Mouse (Mus musculus) monocyte, adult 2 months (primary cell): Measurements from ENCODE around the gene Hinfp.
"Not testable (repeated sequence)": the region's sequence is repeated elsewhere in the genome, so short reads cannot be mapped to it uniquely, and the experiment has no call there.

ENCODE experiments used
- DNase-seq, 2 experiments: peaks; one replicate each; pipeline ENCODE4 v3.0.0; 2022; ENCODE audit warnings: low spot score in 2 of 2, low read depth in 1 of 2

Gene Hinfp

DNA sequence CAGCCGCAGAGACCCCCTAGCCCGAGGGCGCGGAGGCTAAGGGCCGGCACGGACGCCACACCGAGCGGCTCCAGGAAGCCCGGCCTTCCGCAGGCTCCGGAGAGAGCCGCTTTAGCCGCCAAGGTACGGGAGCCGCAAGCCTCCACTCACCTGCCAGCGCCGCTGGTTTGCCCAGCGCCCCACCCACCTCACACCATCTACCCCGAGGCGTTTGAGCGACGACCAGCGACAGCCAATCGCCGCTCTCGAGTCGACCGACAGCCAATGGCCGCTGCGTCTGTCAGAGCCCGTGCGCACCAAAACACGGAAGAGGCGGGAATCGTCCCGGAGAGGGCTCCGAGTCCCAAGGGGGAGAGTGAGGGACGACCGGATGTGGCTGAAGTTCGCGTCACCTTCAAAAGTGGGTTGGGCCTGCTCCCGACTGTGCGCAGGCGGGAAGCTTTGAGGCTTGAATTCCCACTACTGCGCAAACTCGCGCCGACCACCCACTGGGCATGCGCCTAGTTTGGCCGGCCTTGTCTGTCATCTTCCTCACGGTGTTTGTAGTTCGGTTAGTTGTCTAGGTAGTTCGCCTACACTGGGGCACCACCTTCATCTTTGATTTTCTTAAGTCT lies at the start of gene Hinfp:
TSS of gene Hinfp (minus strand) at position 206 of the 614 bp plus-strand sequence.
- DNase-seq = peak; percentile 96

DNA sequence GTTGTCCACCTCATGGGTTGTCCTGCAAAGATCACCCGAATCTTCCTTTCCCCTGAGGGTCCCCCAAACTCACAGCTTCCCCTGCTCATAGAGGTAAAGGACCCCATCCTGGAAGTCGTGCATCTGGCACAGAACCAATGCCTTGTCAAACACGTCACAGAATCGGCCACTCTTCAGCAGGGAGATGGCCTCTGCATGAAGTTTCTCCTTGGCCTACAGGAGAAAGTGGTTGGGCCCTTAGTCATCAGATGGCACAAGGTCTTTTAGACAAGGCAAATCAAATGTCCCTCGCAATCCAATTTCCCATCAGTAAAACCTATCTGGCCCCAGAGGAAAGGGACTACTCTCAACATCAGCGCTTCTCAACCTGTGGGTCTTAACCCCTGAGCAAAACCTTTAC lies 47.7 kb upstream of the Hinfp start:
- DNase-seq = no peak

- no peak for DNase-seq
Observed at GRCm38 (mm10) chr9:44352337-44352736, 46.9 kb upstream of the Hinfp start.

- no peak for DNase-seq
Observed at GRCm38 (mm10) chr9:44351396-44351795, 45.9 kb upstream of the Hinfp start.

DNA sequence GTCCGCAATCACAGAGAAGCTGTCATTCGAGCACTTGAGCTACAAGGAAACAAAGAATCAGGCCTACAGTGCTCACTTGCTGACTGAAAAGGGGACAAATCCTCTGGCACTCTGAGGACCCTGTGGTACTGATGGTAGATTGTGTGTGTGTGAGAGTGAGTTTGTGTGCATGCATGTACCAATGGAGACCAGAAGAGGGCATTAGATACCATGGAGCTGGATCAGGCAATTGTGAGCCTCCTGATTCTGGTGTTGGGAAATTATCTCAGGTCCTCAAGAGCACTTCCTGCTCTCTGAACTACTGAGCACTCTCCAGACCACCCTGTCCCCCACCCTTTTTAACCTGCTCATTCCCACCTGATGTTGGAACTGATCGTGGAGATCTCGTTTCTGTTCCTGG lies 43.1 kb upstream of the Hinfp start:
- no peak for DNase-seq

DNA sequence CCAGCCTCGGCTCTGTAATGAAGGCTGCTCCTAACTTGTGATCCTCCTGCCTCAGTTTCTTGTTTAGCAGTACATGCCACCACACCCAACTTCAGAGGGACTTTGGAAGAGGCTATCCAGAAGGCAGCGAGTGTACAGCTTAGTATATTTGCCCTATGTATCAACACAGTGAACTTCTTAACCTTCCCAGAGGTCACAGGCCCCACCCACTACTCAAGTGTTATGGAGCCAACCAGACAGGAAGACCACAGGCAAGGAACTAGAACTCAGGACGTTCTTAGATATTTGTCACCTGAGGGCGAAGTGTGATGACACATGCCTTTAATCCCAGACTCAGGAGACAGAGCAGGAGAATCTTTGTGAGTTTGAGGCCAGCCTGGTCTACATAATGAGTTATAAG lies 42.1 kb upstream of the Hinfp start:
- DNase-seq = no peak

GRCm38 (mm10) chr9:44347166-44347565 lies 41.7 kb upstream of the Hinfp start:
- DNase-seq = no peak

DNA sequence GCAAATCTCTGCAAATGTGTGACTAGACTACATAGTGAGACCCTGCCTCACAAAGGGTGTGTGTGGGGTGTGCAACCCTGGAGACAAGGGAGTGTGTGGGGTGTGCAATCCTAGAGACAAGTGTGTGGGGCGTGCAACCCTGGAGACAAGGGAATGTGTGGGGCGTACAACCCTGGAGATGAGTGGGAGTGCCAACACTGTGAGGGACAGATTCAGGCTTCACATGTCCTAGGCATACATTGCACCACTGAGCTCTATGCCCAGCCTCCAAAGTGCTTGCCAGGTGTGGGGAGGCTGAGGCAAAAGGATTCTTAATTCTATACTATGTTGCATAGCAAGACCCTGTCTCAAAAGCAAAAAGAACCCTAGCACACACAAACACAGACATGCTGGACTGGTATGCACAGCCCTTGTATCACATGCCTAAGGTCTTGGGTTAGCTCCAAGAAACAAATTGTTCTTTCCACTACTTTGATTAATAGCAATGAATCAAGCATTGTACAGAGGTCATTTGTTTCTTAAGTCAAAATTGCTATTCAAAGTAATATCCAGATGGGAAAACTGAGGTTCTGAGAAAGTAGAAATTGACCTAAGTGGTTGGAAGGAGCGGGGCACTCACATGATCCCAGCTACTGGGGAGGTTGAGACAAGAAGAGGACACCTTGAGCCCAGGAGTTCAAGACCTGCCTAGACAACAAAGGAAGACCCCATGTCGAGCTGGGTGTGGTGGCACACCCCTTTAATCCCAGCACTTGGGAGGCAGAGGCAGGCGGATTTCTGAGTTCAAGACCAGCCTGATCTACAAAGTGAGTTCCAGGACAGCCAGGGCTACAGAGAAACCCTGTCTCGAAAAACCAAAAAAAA lies 40.3 kb upstream of the Hinfp start:
- no peak for DNase-seq

GRCm38 (mm10) chr9:44343781-44344421 lies 38.4 kb upstream of the Hinfp start, which contains the start of gene Hmbs:
TSS of gene Hmbs (minus strand) at chr9:44344228.
- peak; percentile 79 to 89 for DNase-seq

DNA sequence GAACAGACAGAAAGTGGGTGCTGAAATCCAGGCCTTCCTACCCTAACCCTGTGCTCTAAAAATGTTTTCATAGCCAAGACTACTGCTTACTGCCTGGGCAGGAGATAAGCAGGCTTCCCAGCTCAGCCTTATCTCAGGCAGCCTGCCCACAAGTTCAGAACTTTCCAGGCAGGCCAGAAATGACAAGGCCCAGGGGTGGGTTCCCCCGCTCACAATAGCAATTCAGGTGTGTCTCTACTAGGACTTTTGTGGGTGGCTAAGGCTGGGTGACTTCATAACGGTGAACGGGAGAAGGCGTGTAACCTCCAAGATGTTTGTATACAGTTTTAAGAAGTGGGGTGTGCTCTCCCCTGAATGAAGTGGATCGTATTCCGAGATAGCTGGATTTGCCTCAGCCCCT lies 37.8 kb upstream of the Hinfp start:
- no peak for DNase-seq

GRCm38 (mm10) chr9:44342605-44343004 lies 37.1 kb upstream of the Hinfp start:
- DNase-seq = no peak

DNA sequence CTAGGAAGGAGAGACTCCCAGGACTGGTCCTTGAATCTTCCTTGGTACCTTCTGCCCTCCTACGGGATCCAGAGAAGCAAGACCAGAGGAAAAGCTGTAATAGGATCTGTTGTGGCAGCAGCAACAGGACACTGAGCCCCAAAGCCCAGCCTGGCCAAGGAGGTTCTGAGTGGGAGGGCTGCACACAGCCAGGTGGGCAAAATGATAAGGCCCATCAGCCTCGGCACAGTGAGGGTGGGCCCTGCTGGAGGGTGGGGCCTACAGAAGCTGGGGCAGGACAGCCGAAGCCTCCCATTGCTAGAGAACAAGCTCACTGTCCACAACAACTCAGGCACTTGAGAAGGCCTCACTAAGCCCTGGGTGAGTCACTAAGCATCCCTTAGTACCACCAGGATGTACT lies 36.7 kb upstream of the Hinfp start:
- no peak for DNase-seq

GRCm38 (mm10) chr9:44341487-44341886 lies 36.0 kb upstream of the Hinfp start:
- DNase-seq = no peak

DNA sequence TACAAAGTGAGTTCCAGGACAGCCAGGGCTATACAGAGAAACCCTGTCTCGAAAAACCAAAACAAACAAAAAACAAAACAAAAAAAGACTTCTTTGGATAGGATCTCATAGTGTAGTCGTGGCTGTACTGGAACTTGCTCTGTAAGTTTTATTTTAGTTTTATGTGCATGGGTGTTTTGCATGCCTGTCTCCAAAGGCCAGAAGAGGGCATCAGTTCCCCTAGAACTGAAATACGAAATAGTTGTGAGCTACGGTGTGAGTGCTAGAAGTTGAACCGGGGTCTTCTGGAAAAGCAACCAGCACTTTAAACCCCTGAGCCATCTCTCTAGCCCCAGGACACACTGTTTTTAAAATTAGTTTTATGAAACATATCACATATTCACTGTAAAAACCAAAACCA lies 33.1 kb upstream of the Hinfp start:
- DNase-seq = no peak

- no peak for DNase-seq
Observed at GRCm38 (mm10) chr9:44337436-44338169, 32.1 kb upstream of the Hinfp start.

DNA sequence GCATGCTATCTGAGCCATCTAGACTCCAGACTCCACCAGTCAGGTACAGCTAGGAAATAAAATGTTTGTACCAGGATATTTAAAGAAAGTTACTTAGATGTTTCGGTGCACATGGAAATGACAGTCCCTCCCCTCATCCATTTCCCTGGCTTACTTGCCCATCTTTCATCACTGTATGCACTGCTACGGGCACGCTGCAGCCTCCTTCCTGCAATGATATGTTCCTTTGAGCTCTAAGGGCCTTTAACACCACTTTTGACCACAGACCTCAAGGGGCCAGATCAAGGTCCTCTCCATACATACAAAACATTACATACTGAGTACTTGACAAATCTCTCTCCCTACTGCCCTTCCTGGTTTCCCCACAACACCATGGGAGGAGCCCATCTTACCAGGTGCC lies 31.5 kb upstream of the Hinfp start:
- DNase-seq = no peak

GRCm38 (mm10) chr9:44336513-44336912 lies 31.0 kb upstream of the Hinfp start:
- not testable (repeated sequence) for DNase-seq

DNA sequence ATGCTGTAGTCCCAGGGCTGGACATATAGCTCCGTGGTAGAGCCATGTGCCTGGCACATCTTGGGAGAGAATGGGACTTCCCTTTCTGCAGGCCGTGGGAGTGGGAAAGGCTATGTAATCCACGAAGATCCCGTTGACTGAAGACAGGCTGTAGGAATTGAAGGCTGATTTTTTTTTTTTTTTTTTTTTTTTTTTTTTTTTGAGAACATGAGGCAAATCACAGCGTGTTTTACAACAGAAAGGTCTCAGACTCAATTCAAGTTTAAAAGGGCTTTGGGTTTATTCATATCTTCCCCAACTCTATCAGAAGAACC lies 30.6 kb upstream of the Hinfp start:
- no peak for DNase-seq

GRCm38 (mm10) chr9:44335331-44336092 lies 30.0 kb upstream of the Hinfp start:
- no peak for DNase-seq

- DNase-seq = peak; percentile 96 to 98
Observed at GRCm38 (mm10) chr9:44334396-44335330, 29.2 kb upstream of the Hinfp start, which contains the start of gene H2afx. TSS of gene H2afx (plus strand) at chr9:44334694.
